Mouse (Mus musculus): Measurements from ENCODE around the gene Nudt2.

GRCm38 (mm10) chr4:41499619-41500018 lies 34.7 kb downstream of the Nudt2 start:
- TF ChIP-seq EP300 (IDR thresholded peaks at IDR 0.05; ENCODE audit: low read depth) (no peak), CTCF (IDR thresholded peaks at IDR 0.05; ENCODE audit: low read depth) (no peak)
